Mouse (Mus musculus) embryonic stem cell, embryonic (primary cell): Measurements from ENCODE around the gene Foxp1.

Experiments used
- CTCF ChIA-PET, 4 experiments: fragments of 300-600 bp in 2 of 4; fragments of 350-600 bp in 2 of 4; sonication (Branson Sonifier 250); formaldehyde crosslinking; loops; one replicate each; lab custom pipeline; 2022; ENCODE audit warnings: inconsistent platforms in 2 of 4; lab: Charles Lee
- POLR2A ChIA-PET, 4 experiments: fragments of 300-600 bp in 2 of 4; fragments of 350-600 bp in 2 of 4; sonication (Branson Sonifier 250); formaldehyde crosslinking; loops; one replicate each; lab custom pipeline; 2022; ENCODE audit warnings: antibody characterized with exemption in 4 of 4, inconsistent platforms in 1 of 4; lab: Charles Lee

Foxp1 gene

DNA sequence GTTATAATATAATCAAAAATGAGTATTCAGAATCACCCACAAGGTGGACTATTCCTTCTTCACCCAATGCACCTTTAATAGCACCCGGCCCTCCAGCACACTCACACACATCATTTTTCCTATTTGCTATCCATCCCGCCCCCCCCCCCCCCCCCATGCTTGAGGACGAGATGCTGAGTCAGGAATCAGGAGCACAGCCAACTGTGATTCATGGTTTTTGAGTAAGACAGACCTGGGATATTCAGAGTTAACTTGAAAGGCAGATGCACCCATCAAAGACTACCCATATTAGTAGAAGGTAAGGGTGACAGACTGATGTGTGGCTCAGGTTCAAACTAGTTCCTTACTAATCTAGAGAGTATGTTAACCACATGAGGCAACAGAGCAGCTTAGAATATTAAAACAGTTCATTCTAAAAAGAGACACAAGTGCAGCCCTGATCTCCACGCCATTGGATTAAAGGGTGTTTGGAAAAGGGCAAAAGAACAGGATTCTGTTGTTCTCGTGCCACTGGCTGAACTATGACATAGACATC lies 273.0 kb downstream of the Foxp1 start:
- ChIA-PET POLR2A (interaction anchor here in 1 of 4 experiments (2.0 kb wide), 1 partner anchor 8 kb away, joined by 7 read pairs; no protein-coding TSS in a partner anchor), CTCF (interaction anchor here in 2 of 4 experiments (0.6 to 0.7 kb wide), 3 partner anchors 270 to 464 kb away, joined by 4 to 5 read pairs (median 4); no protein-coding TSS in a partner anchor)

- ChIA-PET POLR2A (no interaction called here), CTCF (no interaction called here)
These were observed 274.1 kb downstream of the Foxp1 start for GRCm38 (mm10) chr6:99248396-99248795.

- ChIA-PET CTCF (interaction anchor here in 1 of 4 experiments (0.7 kb wide), 1 partner anchor 99 kb away, joined by 3 read pairs; no protein-coding TSS in a partner anchor), POLR2A (interaction anchor here in 2 of 4 experiments (1.6 kb wide), 2 partner anchors 9 kb away, joined by 5 to 7 read pairs; no protein-coding TSS in a partner anchor)
These were observed 280.7 kb downstream of the Foxp1 start for GRCm38 (mm10) chr6:99241625-99242395.

DNA sequence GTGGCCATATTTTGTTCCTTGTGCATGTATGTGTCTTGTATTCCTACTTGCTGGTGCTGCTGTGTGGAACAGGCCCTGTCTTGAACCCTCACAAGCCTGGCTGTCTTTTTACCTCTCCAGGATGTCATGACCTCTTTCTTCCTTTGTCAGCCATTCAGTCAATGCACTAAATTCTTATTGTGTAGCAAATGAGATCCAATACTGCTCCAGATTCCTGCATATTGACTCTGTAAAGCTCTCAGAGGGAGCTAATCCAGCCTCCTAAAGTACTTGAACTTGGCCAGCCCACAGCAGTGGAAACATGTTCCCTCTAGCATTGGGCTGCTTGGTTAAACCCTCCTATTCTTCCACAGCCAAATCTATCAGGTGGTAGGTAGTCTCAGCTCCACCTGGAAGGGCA lies 281.8 kb downstream of the Foxp1 start:
- ChIA-PET CTCF (interaction anchor here in 1 of 4 experiments (0.7 kb wide), 1 partner anchor 98 kb away, joined by 3 read pairs; no protein-coding TSS in a partner anchor), POLR2A (interaction anchor here (0.5 to 1.6 kb wide), 4 partner anchors 10 to 178 kb away, joined by 3 to 7 read pairs (median 4); no protein-coding TSS in a partner anchor)

- ChIA-PET POLR2A (no interaction called here), CTCF (interaction anchor here in 1 of 4 experiments (0.5 kb wide), 1 partner anchor 15 kb away, joined by 3 read pairs; no protein-coding TSS in a partner anchor)
These were observed 286.9 kb downstream of the Foxp1 start for GRCm38 (mm10) chr6:99235588-99235987.

- CTCF ChIA-PET, result no interaction called here
- POLR2A ChIA-PET, result interaction anchor here in 1 of 4 experiments (0.6 kb wide), 1 partner anchor 105 kb away, joined by 3 read pairs; no protein-coding TSS in a partner anchor
These were observed 289.1 kb downstream of the Foxp1 start for GRCm38 (mm10) chr6:99233411-99233810.

GRCm38 (mm10) chr6:99228336-99228870 lies 294.1 kb downstream of the Foxp1 start:
- ChIA-PET POLR2A (no interaction called here), CTCF (no interaction called here)

GRCm38 (mm10) chr6:99221147-99221546 lies 301.4 kb downstream of the Foxp1 start:
- POLR2A ChIA-PET, result no interaction called here
- CTCF ChIA-PET, result no interaction called here

- CTCF ChIA-PET, result no interaction called here
These were observed 302.0 kb downstream of the Foxp1 start for GRCm38 (mm10) chr6:99220472-99220871.

GRCm38 (mm10) chr6:99217846-99218245 lies 304.7 kb downstream of the Foxp1 start:
- ChIA-PET CTCF (no interaction called here), POLR2A (no interaction called here)

More at GRCm38 (mm10) chr6:99220472-99220871, 302.0 kb downstream of the Foxp1 start:
- POLR2A ChIA-PET, result no interaction called here

GRCm38 (mm10) chr6:99217155-99217554 lies 305.4 kb downstream of the Foxp1 start:
- CTCF ChIA-PET, result no interaction called here
- POLR2A ChIA-PET, result no interaction called here

DNA sequence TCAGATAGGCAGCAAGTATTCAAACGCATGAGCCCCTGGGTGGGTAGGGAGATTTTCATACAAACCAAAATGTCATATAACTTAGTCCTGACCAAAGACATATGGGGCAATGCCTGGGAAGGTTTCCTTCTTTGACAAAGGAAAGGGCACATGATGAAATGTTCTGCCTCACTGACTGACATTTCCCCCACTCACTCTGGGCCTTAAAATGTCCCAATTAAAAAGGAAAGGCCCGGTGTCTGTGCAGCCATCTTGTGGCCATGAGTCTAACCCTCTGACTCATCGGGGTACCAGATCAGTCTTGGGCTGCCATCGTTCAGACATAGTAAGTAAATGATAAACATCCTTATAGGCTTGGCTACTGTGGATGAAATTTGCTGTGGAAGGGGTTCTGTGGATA lies 310.1 kb downstream of the Foxp1 start:
- ChIA-PET POLR2A (no interaction called here), CTCF (no interaction called here)

DNA sequence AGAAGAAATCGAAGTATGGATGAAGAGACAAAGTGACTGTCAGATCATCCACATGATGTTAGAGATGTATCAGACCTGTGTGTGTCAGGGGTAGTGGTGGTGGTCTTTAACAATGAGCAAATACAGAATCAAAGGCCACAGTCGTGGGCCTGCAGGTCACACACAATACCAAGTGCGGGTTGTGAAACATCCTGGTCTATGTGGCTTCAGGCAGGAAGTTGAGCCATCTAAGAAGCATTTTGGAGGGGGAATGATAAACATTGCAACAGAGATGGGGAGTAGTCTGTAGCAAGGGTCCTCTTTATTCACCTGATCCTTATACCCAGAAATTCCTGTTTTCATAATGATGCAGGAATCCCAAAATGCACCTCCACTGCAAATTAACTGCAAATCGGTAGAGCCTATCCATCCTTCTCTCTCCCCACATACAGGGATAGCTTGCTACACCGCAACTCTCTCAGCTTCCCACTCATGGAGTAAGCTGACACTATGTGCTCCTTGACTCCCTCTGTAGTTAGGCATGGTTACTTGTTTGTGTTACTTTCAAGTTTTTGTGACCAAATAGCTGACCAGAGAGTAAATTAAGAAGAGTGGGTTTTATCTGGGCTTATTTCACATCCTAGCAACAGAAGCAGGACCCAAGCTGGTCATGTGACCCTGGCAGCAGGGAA lies 310.7 kb downstream of the Foxp1 start:
- CTCF ChIA-PET, result no interaction called here
- POLR2A ChIA-PET, result no interaction called here

GRCm38 (mm10) chr6:99210161-99210560 lies 312.4 kb downstream of the Foxp1 start:
- ChIA-PET POLR2A (no interaction called here), CTCF (no interaction called here)

DNA sequence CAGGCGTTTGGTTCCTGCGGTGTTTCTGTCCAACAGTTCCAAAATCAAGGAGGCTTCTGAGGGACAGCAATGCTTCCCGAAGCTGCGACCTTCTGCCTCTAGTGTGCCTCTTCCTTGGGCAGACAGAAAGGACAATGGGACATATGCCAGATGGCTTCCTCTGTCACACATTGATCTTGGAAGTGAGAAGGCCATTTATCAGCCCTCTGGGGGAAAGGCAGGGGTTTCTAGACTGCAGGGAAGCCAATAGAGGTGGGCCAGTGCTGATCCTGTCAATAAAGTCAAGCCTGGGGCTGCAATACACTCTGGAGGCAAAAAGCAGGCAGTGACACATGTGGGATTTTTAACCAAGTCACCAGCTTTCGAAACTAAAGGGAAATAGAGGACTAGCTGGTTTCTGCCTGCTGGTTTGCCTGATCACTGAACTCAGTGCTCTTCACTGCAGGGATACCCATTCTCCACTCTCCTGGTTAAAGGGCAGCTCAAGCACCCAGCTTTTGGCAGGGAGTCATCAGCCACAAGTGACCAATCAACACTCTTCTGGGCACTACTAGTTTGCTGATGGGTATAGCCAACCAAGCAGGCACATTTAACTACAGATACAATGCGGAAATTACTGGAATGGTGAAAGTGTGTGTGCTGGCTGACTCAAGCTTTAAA lies 315.2 kb downstream of the Foxp1 start:
- CTCF ChIA-PET, result no interaction called here
- POLR2A ChIA-PET, result no interaction called here

DNA sequence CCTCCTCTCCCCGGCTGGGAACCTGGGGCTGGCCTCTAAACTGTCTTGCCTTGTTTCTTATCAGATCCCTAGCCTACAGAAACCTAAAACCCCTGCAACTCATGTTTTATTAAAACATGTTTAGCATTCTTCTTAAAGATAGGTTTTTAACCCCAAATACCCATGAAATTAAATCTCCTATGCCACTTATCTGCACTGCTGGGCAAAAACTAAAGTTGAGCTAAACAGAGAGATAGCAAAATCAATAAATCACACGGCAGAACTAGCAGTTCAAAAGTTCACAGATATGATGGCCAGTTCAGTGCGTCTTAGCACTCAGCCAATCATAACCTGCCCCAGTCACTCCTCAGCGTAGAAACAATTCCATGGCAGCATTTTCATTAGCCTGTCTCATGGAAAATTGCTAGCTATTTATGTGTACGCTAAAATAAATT lies 316.1 kb downstream of the Foxp1 start:
- ChIA-PET CTCF (no interaction called here), POLR2A (interaction anchor here in 2 of 4 experiments (0.5 to 0.6 kb wide), 2 partner anchors 114 to 876 kb away, joined by 3 to 6 read pairs; no protein-coding TSS in a partner anchor)

- POLR2A ChIA-PET, result interaction anchor here in 2 of 4 experiments (0.6 kb wide), 2 partner anchors 113 to 212 kb away, joined by 4 to 6 read pairs; no protein-coding TSS in a partner anchor
- CTCF ChIA-PET, result no interaction called here
These were observed 316.7 kb downstream of the Foxp1 start for GRCm38 (mm10) chr6:99205587-99206436.
